Mouse (Mus musculus) liver, postnatal 0 days (tissue): ENCODE measurements around the gene Slc25a51. TPM values are rescaled to one million over a fixed set of nuclear protein-coding genes. Genes with fewer than 3 reads are reported as not detected.
A peak's percentile ranks its signal among the peaks of the same experiment; 100 is the strongest.

Experiments
- ATAC-seq: fragments of 200-750 bp; cut with Nextera tagmentation; 2 replicates; pipeline ENCODE4 v1.8.0; 2017; ENCODE audit warnings: mild to moderate bottlenecking, moderate library complexity
- DNase-seq: peaks from one replicate; pipeline ENCODE4 v3.0.0-alpha.2; 2016
- H3K27ac ChIP-seq: fragments of 300-500 bp; sonication (generic); 2 replicates; pipeline ENCODE4 v1.5.1; 2014; ENCODE audit warnings: antibody characterized with exemption, moderate library complexity, mild to moderate bottlenecking, low read depth
- H3K27me3 ChIP-seq: fragments of 300-500 bp; sonication (generic); 2 replicates; pipeline ENCODE4 v1.6.1; 2014; ENCODE audit warnings: low read length, control low read depth, mixed read lengths; ENCODE audit not compliant: insufficient read depth
- H3K36me3 ChIP-seq: fragments of 300-500 bp; sonication (generic); replicated peaks from 2 replicates; pipeline ENCODE4 v1.6.1; 2014; ENCODE audit warnings: mild to moderate bottlenecking, control low read depth, low read length, moderate library complexity, mixed read lengths; ENCODE audit not compliant: insufficient read depth
- H3K4me1 ChIP-seq: fragments of 300-500 bp; sonication (generic); 2 replicates; pipeline ENCODE4 v1.6.1; 2014; ENCODE audit warnings: antibody characterized with exemption, mild to moderate bottlenecking, control low read depth; ENCODE audit not compliant: insufficient read depth
- H3K4me2 ChIP-seq: fragments of 300-500 bp; sonication (generic); 2 replicates; pipeline ENCODE4 v1.6.1; 2014; ENCODE audit warnings: low read depth, mild to moderate bottlenecking, low read length, moderate library complexity, mixed read lengths
- H3K4me3 ChIP-seq: fragments of 300-500 bp; sonication (generic); 2 replicates; pipeline ENCODE4 v1.5.1; 2014; ENCODE audit warnings: low read depth, low read length
- H3K9ac ChIP-seq: fragments of 300-500 bp; sonication (generic); replicated peaks from 2 replicates; pipeline ENCODE4 v1.6.1; 2014; ENCODE audit warnings: mild to moderate bottlenecking, moderate library complexity
- H3K9me3 ChIP-seq: fragments of 300-500 bp; sonication (generic); 2 replicates; pipeline ENCODE4 v1.6.1; 2016; ENCODE audit warnings: mild to moderate bottlenecking, control low read depth, low read length, mixed read lengths
- CTCF ChIP-seq: sonication (generic); IDR thresholded peaks from 2 replicates; pipeline ENCODE4 v1.5.1; 2016; ENCODE audit warnings: antibody characterized with exemption, low read depth
- EP300 ChIP-seq: IDR thresholded peaks from 2 replicates; pipeline ENCODE4 v1.6.1; 2016; ENCODE audit warnings: antibody characterized with exemption, low read depth, mild to moderate bottlenecking
- WGBS: fragments of 180-500 bp; shearing (Covaris S2); extraction: QIAGEN DNeasy Blood & Tissue Kit; methylation state at CpG from one replicate; pipeline ENCODE4 v1.1.7; 2014; ENCODE audit not compliant: insufficient replicate concordance; 5-methylcytosine and 5-hydroxymethylcytosine counted together
- microRNA-seq: library from miRNA; unstranded; fragments of <30 nt; microRNA quantifications from one replicate; pipeline ENCODE4, GENCODE M21; 2016
- polyA plus RNA-seq: library from polyadenylated mRNA; unstranded; fragments of >200 nt; fragmentation: Nextera tagmentation; extraction: Ambion mirVana; gene quantifications from 2 replicates; pipeline ENCODE4 v1.2.1, GENCODE M21; 2015

The Slc25a51 gene
- polyA plus RNA-seq, 1 experiment from 2014 or later, result 41.0 TPM

DNA sequence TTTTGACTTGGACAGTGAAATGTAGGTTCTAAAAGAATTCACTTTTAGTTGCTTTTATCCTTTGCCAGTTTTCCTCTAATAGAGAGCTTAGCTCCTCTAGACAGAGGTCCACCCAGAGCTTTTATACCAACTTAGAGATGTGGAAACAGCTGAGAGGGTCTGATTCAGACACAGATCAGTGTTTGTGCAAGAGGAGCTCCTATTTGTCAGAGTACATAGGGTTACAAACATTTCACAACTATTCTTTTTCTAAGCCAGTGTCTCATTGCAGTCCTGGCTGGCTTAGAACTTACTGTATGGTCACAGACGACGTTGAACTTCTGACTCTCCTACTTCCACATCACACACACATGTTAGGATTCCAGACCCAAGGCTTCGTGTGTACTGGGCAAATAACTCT lies 51.9 kb downstream of the Slc25a51 start:
- no peaks in the 10 kb centered on the region for H3K9me3 ChIP-seq
- ATAC-seq, result peak; percentile 84
- H3K36me3 ChIP-seq, result peaks cover 25% of the 10 kb centered on the region
- WGBS, result 62% methylated on average over 3 of the region's 3 CpGs
- H3K4me1 ChIP-seq, result 0 out of 2 replicates have a peak, but pooled peaks cover 2% of the 10 kb centered on the region
- no peak overlapping the region for H3K4me2 ChIP-seq
- no peak for TF ChIP-seq EP300
- no peak for TF ChIP-seq CTCF
- no peaks in the 10 kb centered on the region for H3K27me3 ChIP-seq
- H3K27ac ChIP-seq, result no peak overlapping the region
- no peak overlapping the region for H3K4me3 ChIP-seq
- no peak overlapping the region for H3K9ac ChIP-seq
- no peak for DNase-seq

Small RNAs within 50 kb of the gene (microRNA-seq; reads per million reads assigned to microRNA genes)
- not detected for gene Gm25692

Other genes with a start within 250 kb of the Slc25a51 start
- gene Frmpd1, start 223.9 kb downstream of the Slc25a51 start, polyA plus RNA-seq, result 0.02 and 0.04 TPM in 2 replicates
- gene Trmt10b, start 111.6 kb downstream of the Slc25a51 start, polyA plus RNA-seq, result 4.2 and 4.3 TPM in 2 replicates
- 4.9 and 5.4 TPM in 2 replicates for gene Dcaf10, start 66.7 kb downstream of the Slc25a51 start, polyA plus RNA-seq
- 36.4 and 37.4 TPM in 2 replicates for gene Exosc3, start 66.0 kb downstream of the Slc25a51 start, polyA plus RNA-seq
- gene Shb, start 123.7 kb upstream of the Slc25a51 start, polyA plus RNA-seq, result 2.5 and 3.2 TPM in 2 replicates